Mouse (Mus musculus) hindbrain, embryonic 11.5 days (tissue): ENCODE data around the gene Tbrg4. TPM values are rescaled to one million over a fixed set of nuclear protein-coding genes. Genes with fewer than 3 reads are reported as not detected.

Source experiments
- ATAC-seq: fragments of 200-750 bp; cut with Nextera tagmentation; 2 replicates; pipeline ENCODE4 v1.8.0; 2017; ENCODE audit warnings: mild to moderate bottlenecking, moderate TSS enrichment, moderate library complexity; ENCODE audit not compliant: low FRiP score
- DNase-seq: peaks from one replicate; pipeline ENCODE4 v3.0.0-alpha.2; 2015; ENCODE audit warnings: low spot score
- H3K27ac ChIP-seq: fragments of 300-500 bp; sonication (generic); 2 replicates; pipeline ENCODE4 v1.5.1; 2014; ENCODE audit warnings: mild to moderate bottlenecking, low read depth, low read length
- H3K27me3 ChIP-seq: fragments of 300-500 bp; sonication (generic); 2 replicates; pipeline ENCODE4 v1.6.1; 2014; ENCODE audit warnings: mild to moderate bottlenecking, low read length, moderate library complexity, mixed read lengths; ENCODE audit not compliant: control insufficient read depth, insufficient read depth
- H3K36me3 ChIP-seq: fragments of 300-500 bp; sonication (generic); 2 replicates; pipeline ENCODE4 v1.6.1; 2014; ENCODE audit warnings: mild to moderate bottlenecking, low read length, moderate library complexity, mixed read lengths; ENCODE audit not compliant: control insufficient read depth, insufficient read depth
- H3K4me1 ChIP-seq: fragments of 300-500 bp; sonication (generic); replicated peaks from 2 replicates; pipeline ENCODE4 v1.6.1; 2014; ENCODE audit warnings: low read length, mixed read lengths; ENCODE audit not compliant: control insufficient read depth, insufficient read depth
- H3K4me2 ChIP-seq: fragments of 300-500 bp; sonication (generic); replicated peaks from 2 replicates; pipeline ENCODE4 v1.6.1; 2014; ENCODE audit warnings: mild to moderate bottlenecking, low read depth, low read length
- H3K4me3 ChIP-seq: fragments of 300-500 bp; sonication (generic); 2 replicates; pipeline ENCODE4 v1.5.1; 2014; ENCODE audit warnings: low read depth, low read length
- H3K9ac ChIP-seq: fragments of 300-500 bp; sonication (generic); 2 replicates; pipeline ENCODE4 v1.6.1; 2014; ENCODE audit warnings: low read depth, low read length
- H3K9me3 ChIP-seq: fragments of 300-500 bp; sonication (generic); 2 replicates; pipeline ENCODE4 v1.6.1; 2016; ENCODE audit warnings: low read length; ENCODE audit not compliant: control insufficient read depth
- WGBS: fragments of 180-500 bp; shearing (Covaris S2); extraction: QIAGEN DNeasy Blood & Tissue Kit; methylation state at CpG from one replicate; pipeline ENCODE4 v1.1.7; 2014; 5-methylcytosine and 5-hydroxymethylcytosine counted together
- polyA plus RNA-seq: library from polyadenylated mRNA; unstranded; fragments of >200 nt; fragmentation: Nextera tagmentation; extraction: Ambion mirVana; gene quantifications from 2 replicates; pipeline ENCODE4 v1.2.1, GENCODE M21; 2014

Tbrg4 gene
- polyA plus RNA-seq, 1 experiment from 2014 or later: 31.8 TPM

- Histone ChIP-seq H3K4me3 (no peak overlapping the region), H3K27ac (no peak overlapping the region), H3K4me2 (no peak overlapping the region), H3K36me3 (no peaks in the 10 kb centered on the region), H3K27me3 (no peaks in the 10 kb centered on the region), H3K9me3 (no peaks in the 10 kb centered on the region), H3K9ac (no peak overlapping the region), H3K4me1 (no peaks in the 10 kb centered on the region)
- 90% methylated on average over 7 of the region's 7 CpGs for WGBS
- DNase-seq (no peak), ATAC-seq (no peak)
Observed at GRCm38 (mm10) chr11:6579361-6579760, 46.5 kb downstream of the Tbrg4 start.

DNA sequence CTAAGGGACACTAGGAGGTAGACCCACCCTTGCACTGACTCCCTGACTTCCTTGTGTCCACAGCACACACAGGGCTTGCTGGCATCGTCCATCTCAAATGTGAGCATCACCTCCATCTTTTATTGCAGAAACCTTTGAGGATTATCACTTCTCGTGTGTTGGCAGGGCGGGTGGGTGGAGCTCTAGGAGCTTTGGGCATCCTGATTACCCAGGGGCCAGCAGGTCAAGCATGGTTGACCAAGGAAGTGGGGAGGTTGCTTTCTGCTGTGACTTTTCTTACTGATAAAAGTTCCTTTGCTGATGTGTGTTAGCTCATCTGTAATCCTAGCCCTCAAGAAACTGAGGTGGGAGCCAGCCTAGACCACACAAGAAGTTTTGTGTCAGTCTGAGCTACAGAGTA lies 49.7 kb downstream of the Tbrg4 start:
- Histone ChIP-seq H3K4me3 (no peak overlapping the region), H3K27me3 (no peaks in the 10 kb centered on the region), H3K27ac (no peak overlapping the region), H3K4me2 (no peak overlapping the region), H3K9me3 (no peaks in the 10 kb centered on the region), H3K4me1 (no peaks in the 10 kb centered on the region), H3K9ac (no peak overlapping the region), H3K36me3 (no peaks in the 10 kb centered on the region)
- ATAC-seq: no peak
- no peak for DNase-seq
- WGBS: 98% methylated on average over 3 of the region's 3 CpGs

DNA sequence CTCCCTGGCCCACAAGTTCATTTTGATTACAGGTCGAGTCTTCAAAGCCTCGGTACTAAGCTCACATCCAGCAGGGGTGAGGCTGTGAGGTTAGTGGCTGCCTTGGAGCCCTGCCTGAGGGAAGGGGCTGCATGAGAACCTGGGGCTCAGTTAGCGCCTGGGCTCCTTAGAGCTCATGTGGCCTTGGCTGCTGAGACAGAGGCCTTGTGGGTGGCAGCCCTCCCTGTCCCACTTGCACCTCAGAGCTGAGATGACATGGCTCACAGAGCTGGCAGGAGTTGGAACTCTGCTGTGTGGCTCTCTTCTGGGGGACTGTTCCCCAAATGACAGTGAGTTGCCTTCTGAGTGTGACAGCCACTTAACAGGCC lies 56.5 kb downstream of the Tbrg4 start:
- no peaks in the 10 kb centered on the region for H3K9me3 ChIP-seq
- no peak overlapping the region for H3K4me3 ChIP-seq
- DNase-seq (no peak), ATAC-seq (0 out of 2 replicates have a peak, but pooled peaks have one; percentile 25)
- peak overlapping the region; percentile 2; the same call in 1 of the 2 replicates for H3K27ac ChIP-seq
- 75% methylated on average over 3 of the region's 3 CpGs for WGBS
- H3K4me1 ChIP-seq: peaks cover 4% of the 10 kb centered on the region; the same call in 1 of the 2 replicates
- no peaks in the 10 kb centered on the region for H3K36me3 ChIP-seq
- no peak overlapping the region for H3K4me2 ChIP-seq
- no peaks in the 10 kb centered on the region for H3K27me3 ChIP-seq
- no peak overlapping the region for H3K9ac ChIP-seq

DNA sequence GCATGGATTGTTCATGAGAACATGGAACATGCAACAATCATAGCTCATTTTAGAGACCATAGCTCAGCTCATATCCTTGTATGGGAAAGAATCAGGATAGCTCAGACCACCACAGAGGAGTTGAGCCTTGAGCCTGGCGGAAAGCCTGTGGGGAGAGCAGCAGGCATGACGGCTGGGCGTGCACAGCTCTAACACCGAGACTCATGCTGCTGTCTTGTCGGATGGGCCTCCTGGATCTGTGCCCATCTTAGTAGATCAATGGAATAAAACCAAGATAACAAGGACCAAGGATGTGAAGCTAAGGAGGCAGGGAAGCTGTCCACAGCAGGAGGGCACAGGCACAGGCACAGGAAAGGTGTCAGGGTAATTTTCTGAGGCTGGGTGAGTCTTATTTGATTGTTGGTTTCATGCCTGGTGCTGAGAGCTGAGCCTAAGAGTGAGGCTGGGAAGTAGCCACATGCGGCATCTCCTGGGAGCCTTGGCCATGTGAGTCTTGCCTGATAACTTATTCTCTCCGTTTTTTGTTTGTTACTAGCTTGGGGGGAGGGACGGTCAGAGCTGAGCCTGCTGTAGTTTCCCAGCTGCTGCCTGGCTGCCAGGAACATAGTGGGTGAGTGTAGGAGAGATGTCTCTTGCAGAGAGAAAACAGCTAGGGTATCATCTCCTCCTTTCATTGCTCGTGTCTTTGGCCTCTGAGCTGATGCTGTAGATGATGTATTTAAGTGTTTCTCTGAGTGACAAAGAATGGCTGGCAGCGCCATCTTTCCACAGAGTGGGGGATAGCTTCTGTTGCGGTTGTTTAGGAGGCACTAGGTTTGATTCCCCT lies 57.1 kb downstream of the Tbrg4 start:
- Histone ChIP-seq H3K4me3 (no peak overlapping the region), H3K36me3 (no peaks in the 10 kb centered on the region), H3K9me3 (no peaks in the 10 kb centered on the region), H3K27me3 (no peaks in the 10 kb centered on the region), H3K9ac (no peak overlapping the region), H3K4me1 (peaks cover 4% of the 10 kb centered on the region; the same call in 1 of the 2 replicates), H3K27ac (peak overlapping the region; percentile 2; the same call in 1 of the 2 replicates), H3K4me2 (no peak overlapping the region)
- ATAC-seq (no peak), DNase-seq (peak; percentile 6)
- WGBS: 76% methylated on average over 11 of the region's 11 CpGs

DNA sequence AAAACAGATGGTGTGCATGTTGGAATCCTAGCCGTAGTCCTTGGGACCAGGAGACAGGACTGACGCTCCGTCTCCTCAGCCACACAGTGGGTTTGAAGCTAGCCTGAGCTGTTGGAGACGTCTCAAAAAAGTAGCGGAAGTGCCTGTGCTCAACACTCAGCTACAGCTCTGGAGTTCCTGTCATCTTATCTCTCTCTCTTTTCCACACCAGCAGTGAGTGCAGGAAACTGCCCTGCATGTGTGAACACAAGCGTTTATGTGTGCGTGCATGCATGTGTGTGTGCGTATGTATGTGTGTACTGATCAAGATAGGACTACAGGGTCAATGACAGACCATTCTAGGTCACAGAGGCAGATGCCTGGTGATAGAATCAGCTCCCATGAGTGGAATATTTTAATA lies 57.9 kb downstream of the Tbrg4 start:
- peaks cover 4% of the 10 kb centered on the region; the same call in 1 of the 2 replicates for H3K4me1 ChIP-seq
- DNase-seq (no peak), ATAC-seq (no peak)
- H3K4me3 ChIP-seq: no peak overlapping the region
- no peaks in the 10 kb centered on the region for H3K27me3 ChIP-seq
- WGBS: 91% methylated on average over 8 of the region's 8 CpGs
- H3K9me3 ChIP-seq: no peaks in the 10 kb centered on the region
- H3K9ac ChIP-seq: no peak overlapping the region
- no peaks in the 10 kb centered on the region for H3K36me3 ChIP-seq
- no peak overlapping the region for H3K27ac ChIP-seq
- no peak overlapping the region for H3K4me2 ChIP-seq

DNA sequence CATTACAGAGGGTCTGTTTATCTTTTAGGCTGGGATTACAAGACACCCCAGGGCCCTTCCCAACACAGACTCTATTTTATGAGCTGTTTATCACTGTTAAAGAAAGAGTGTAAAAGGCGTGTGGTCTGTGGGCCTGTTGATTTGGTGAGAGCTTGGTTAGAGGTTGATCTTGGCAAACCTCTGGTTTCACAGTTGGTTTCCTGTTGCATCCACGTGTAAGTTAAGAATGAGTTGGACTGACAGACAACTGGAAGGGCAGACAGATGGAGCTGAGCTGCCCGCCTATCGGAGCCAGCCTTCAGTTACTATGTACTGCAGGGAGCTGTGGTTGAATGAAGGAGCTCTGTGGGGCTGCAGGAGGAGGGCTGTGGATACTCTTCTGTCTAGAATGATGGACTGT lies 59.4 kb downstream of the Tbrg4 start:
- no peak overlapping the region for H3K4me3 ChIP-seq
- no peak overlapping the region for H3K9ac ChIP-seq
- peaks cover 4% of the 10 kb centered on the region; the same call in 1 of the 2 replicates for H3K4me1 ChIP-seq
- no peaks in the 10 kb centered on the region for H3K9me3 ChIP-seq
- H3K27ac ChIP-seq: no peak overlapping the region
- no peak for ATAC-seq
- no peak overlapping the region for H3K4me2 ChIP-seq
- WGBS: 87% methylated on average over 4 of the region's 4 CpGs
- H3K36me3 ChIP-seq: no peaks in the 10 kb centered on the region
- DNase-seq: no peak
- H3K27me3 ChIP-seq: no peaks in the 10 kb centered on the region

Other genes starting within 250 kb of the Tbrg4 start
- gene Zmiz2, start 237.0 kb downstream of the Tbrg4 start, polyA plus RNA-seq: 17.7 and 19.3 TPM in 2 replicates
- 5,018 and 5,123 TPM in 2 replicates for gene Ppia, start 210.6 kb downstream of the Tbrg4 start, polyA plus RNA-seq
- 784 and 787 TPM in 2 replicates for gene H2afv, start 181.6 kb downstream of the Tbrg4 start, polyA plus RNA-seq
- gene Purb, start 150.2 kb downstream of the Tbrg4 start, polyA plus RNA-seq: 12.7 and 17.9 TPM in 2 replicates
- gene Myo1g, start 105.1 kb downstream of the Tbrg4 start, polyA plus RNA-seq: 0.43 and 0.53 TPM in 2 replicates
- gene Ccm2, start 79.2 kb downstream of the Tbrg4 start, polyA plus RNA-seq: 88.2 and 88.4 TPM in 2 replicates
- 44.3 and 44.8 TPM in 2 replicates for gene Nacad, start 20.0 kb downstream of the Tbrg4 start, polyA plus RNA-seq
- gene Wap, start 12.6 kb upstream of the Tbrg4 start, polyA plus RNA-seq: not detected in 2 replicates
- gene Ramp3, start 32.5 kb upstream of the Tbrg4 start, polyA plus RNA-seq: 4.3 and 6.7 TPM in 2 replicates
- not detected in 2 replicates for gene Gm11983, start 211.6 kb upstream of the Tbrg4 start, polyA plus RNA-seq